Mouse (Mus musculus): ENCODE measurements around the gene Rrnad1. TPM values are rescaled to one million over a fixed set of nuclear protein-coding genes. Genes with fewer than 3 reads are reported as not detected.

The Rrnad1 gene
- total RNA-seq, 4 experiments from 2014 or later = 25.2 to 31.5 (median 26.2) TPM

DNA sequence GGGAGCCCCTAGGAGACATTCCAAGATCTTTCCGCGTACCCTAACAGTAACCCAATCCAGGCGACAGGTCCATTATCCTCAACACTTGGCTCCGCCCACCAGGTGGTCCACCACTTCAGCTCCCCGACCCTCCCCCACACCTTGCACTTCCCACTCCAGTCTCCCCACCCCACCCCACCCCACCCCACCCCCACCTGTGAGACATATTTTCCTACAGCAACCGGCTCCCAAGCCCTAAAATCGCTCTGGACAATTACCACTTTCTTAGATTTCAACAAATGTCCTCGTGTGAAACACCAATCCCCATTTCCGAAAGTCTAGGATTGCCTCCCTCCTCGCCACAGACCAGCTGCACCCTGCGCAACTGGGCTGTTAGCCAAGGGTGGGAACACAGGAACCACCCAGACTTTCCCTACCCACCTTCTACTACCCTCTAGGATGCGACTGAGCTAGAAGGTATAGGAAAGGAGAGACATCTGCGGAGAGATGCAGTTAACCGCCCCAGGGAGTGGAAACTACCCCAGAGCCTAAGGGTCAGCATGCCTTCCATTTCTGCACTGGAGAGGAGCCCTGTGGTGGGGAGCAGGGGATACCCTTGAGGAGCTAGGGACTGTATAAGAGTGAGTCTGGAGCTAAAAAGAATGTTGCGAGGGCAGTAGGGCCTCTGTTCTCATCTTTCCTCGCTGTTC is 18.9 kb upstream of the Rrnad1 start:
- no peak for DNase-seq (ENCODE audit: low spot score in 2 of 2)

DNA sequence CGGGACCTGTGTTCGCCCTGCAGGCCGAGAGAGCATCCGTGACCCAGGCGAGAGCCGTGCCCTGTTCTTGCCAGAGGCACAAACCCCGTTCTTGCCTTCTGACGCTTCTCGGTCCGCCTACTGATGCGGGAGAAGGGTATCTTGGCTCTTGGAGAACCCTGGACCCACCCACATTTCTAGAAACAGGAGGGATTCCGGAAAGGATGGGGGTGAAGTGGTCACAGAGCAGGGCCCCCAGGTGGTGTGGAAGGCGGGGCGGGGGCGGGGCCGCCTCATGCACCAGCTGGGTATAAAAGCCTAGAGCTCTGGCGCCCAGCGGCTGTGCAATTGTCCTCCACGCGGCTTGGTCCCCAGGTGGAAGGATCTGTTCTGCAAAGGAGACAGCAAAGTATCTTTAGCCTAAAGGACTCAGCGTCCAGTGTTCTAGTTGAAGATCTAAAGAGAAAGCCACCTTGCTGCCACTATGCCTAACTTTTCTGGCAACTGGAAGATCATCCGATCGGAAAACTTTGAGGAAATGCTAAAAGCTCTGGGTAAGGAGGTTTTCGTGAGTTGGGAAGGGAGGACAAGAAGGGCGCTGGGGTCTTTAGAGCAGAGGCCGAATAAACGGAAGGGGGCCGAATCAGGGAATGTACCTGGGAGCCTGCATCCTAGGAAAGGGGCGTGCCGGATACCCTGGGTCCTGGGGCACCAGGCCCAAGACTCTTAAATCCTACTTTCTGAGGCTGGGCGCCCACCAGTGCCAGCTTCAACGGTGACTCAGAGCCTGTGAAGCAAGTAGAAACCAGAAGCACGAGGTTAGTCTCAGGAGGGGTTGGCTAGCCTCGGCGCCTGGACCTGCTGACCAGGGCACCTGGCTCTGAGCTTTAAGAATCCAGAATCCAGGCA is 18.1 kb upstream of the Rrnad1 start, which contains the start of gene Crabp2:
TSS of gene Crabp2 (plus strand) at position 289 of the 888 bp plus-strand sequence.
- no peak for DNase-seq (ENCODE audit: low spot score in 2 of 2)

DNA sequence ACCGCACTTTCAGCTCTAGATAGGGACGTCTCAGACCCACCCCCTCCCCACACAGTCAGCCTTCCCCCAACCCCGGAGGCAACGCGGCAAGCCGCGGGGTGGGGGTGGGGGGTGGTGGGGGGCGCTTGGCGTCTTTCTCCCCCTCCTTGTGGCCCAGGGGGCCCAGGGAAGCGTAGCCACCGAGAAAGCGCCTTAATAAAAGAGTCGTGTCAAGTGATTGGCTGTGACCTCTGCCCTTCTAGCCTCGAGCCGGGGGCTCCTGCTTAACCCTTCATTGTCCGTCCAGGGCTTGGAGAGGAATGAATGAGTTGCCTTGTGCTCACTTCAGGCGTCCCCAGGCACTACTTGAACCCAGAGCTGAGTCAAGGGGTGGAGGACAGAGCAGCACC is 17.3 kb upstream of the Rrnad1 start:
- no peak for DNase-seq (ENCODE audit: low spot score in 2 of 2)

DNA sequence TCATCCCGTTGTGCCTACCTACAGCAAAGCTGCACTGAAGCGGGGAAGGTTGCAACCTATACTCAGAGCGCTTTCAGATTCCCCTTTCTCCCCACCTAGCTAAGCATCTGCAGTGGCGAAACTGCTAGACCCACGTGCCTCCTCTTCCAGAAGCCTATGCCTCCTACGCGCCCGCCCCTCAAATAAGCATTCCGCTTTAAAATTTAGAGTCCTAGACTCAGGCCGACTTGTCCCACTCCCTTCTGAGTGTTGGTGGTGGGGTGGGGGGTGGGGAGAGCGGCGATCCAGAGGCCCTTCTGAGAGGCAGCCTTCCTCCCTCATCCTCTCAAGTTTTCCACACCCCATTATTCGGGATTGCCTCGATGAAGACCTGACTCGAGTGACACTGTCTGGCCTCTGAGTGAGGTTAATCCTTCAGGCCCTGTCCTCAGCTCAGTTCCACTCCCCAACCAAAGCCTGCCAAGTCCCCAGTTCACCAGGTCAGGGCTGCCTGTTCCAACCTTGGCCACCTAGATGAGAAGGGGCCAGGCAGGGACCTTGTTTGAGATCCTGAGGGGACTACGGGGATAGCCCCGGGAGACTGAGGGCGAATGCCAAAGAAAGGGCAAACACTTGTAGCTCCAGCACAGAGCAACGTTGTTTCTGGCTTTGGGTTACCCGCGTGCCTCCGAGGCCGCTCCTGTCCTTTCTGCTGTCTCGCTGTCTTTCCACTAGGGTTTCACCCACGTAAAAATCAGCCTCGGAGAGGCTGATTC is 16.7 kb upstream of the Rrnad1 start:
- no peak for DNase-seq (ENCODE audit: low spot score in 2 of 2)

DNA sequence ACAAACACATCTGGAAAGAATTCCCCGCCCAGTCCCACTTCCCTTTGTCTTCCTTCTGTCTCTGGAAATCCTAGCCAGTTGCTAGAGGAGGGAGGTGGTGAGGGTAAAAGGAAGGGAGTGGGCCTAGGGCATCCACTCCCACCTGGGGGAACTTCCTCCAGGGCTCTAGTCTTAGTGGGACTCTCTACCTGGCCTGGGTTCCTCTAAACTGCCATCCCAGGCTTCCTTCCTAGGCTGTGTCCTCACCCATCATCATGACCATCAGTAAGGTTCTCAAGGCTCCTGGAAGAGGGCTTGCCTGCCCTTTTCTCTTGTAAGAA is 16.0 kb upstream of the Rrnad1 start:
- no peak for DNase-seq (ENCODE audit: low spot score in 2 of 2)

DNA sequence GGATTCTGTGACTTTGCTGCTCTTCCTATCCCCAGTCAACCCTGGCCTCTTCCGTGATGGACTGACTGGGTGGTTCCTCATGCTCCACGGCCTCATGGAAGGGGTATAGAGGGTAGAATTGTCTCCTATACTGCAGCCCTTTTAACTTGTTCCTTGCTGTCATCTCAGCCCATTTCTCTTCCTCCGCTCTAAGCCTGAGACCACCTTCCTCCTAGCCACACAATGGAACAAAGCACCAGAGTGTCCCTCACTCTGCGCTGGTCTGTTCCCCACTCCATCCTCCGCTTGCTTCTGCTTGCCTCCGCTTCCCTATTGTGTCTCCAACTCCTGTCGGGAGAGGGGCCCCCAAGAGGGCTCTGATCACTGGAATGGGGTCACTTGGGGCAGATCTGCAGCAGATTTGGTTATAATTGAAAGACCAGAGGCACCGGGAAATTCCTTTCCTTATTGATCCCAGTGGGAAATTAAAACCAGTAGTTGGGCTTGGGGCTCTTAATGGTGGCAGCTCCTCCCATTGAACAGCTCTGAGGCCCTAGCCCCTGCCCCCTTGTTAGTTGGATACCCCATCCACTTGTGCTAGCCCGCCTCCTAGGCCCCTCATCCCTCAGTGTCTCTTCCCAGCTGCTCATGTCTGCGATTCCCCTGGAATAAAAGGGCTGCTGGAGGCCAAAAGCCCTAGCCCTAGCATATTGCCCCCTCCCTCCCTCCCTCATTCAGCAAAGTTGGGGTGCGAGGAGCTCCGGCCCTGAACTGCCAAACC is 15.4 kb upstream of the Rrnad1 start:
- no peak for DNase-seq (ENCODE audit: low spot score in 2 of 2)

- DNase-seq (ENCODE audit: low spot score in 2 of 2) = no peak
Measured at GRCm38 (mm10) chr3:87944838-87945600, 14.5 kb upstream of the Rrnad1 start.

DNA sequence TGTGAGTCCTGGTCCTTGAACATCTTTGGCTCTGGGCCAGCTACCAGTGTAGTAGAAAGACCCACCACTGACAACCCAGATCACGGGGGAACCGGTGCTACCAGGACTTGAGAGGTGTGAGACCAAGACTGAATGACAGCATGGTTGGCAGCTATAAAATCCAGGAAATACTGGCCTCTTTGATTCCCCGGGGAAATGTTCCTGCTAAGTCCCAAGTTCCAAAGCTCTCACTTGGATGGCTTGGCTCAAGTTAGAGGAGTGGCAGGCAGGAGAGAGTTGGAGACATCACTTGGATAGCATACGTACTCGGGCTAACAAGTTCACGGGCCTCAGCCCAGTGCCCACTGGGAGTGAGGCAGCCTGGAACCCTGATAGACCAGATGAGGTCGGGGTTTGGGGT is 13.1 kb upstream of the Rrnad1 start:
- DNase-seq (ENCODE audit: low spot score in 2 of 2) = no peak

- DNase-seq (ENCODE audit: low spot score in 2 of 2) = no peak
Measured at GRCm38 (mm10) chr3:87942471-87942870, 12.0 kb upstream of the Rrnad1 start.

DNA sequence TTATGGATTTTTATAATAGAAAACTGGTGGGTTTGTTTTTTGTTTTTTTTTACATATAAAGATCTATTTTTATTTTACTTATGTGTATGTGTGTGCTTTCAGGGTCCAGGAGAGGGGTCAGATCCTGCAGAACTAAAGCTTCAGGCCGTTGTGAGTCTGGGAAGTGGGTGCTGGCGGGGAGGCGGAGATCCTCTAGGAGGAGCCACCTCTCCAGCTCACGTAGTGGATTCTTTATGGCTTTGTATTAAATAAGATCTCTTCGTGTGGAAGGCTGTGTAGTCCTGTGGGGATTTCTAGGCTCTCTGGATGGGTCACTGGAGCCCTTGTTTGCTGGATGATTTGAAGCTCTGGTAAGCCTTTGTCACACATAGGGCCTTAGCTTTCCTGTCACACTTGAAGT is 10.1 kb upstream of the Rrnad1 start:
- no peak for DNase-seq (ENCODE audit: low spot score in 2 of 2)

DNA sequence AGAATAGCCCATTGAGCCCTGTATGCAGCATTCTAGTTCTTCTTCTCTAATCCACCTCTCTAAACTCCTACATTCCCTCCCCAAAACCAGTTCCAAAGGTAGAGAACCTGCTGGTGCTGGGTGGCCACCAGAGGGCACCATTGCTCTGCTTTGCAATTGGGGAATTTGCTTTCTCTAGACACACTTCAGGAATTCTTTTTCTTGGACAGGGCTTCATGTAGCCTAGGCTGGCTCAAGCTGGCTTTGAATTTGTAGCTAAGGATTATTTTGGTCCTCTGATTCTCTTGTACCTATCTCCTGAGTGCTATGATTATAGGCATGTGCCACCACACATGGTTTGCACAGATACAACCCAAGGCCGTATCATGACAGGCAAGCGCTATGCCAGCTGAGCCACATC is 5.3 kb upstream of the Rrnad1 start:
- DNase-seq (ENCODE audit: low spot score in 2 of 2) = peak in 1 of 2 experiments; percentile 75

GRCm38 (mm10) chr3:87935201-87935600 is 4.7 kb upstream of the Rrnad1 start:
- no peak for DNase-seq (ENCODE audit: low spot score in 2 of 2)

GRCm38 (mm10) chr3:87934501-87934900 is 4.0 kb upstream of the Rrnad1 start:
- no peak for DNase-seq (ENCODE audit: low spot score in 2 of 2)

DNA sequence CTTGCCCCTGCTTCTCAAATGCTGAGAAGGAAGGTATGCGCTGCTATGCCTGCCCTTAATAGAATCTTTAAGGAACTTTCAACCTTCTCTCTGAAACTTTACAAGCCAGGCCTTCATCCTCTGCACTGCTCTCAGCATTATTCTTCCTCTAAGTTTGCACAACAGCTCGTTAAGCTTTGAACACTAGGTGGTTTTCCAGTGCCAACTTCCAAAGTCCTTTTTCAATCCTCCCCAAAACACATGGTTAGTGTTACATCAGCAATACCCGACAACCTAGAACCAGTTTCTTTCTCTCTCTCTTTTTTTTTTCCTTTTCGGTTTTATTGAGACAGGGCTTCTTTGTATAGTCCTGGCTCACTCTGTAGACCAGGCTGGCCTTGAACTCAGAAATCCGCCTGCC is 3.5 kb upstream of the Rrnad1 start:
- DNase-seq (ENCODE audit: low spot score in 2 of 2) = no peak

- DNase-seq (ENCODE audit: low spot score in 2 of 2) = no peak
Measured at GRCm38 (mm10) chr3:87929341-87930077, 1.0 kb downstream of the Rrnad1 start.

DNA sequence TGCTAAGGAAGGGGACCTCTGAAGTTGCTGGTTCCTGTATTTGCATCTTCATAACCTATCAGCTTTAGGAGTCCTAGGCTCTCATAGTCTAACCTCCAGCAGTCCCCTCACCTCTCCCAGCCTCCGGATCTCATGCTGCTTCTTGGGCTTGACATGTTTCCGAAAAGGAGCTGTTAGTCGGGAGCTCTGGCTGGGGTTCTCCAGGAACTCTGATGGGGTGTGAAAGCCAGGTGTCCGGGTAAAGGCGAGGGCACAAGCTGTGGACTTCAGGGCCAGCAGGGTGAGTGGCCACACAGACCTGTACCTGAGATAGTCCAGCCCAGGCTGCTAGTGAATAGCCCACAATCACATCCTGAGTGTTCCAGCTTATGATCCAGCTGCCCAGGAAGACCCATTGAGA is 3.1 kb downstream of the Rrnad1 start:
- DNase-seq (ENCODE audit: low spot score in 2 of 2) = no peak

GRCm38 (mm10) chr3:87924996-87925395 is 5.5 kb downstream of the Rrnad1 start:
- no peak for DNase-seq (ENCODE audit: low spot score in 2 of 2)

- no peak for DNase-seq (ENCODE audit: low spot score in 2 of 2)
Measured at GRCm38 (mm10) chr3:87920270-87920943, 10.1 kb downstream of the Rrnad1 start.

Measured in layer of hippocampus, adult 8-10 months (tissue).